Mouse (Mus musculus) lung, adult 2 months (tissue): ENCODE data around the gene Frrs1l. TPM values are rescaled to one million over a fixed set of nuclear protein-coding genes. Genes with fewer than 3 reads are reported as not detected.

Experiments used
- DNase-seq: peaks from one replicate; pipeline ENCODE4 v3.0.0; 2022
- H3K4me1 ChIP-seq: fragments of 200-500 bp; 2 replicates; pipeline ENCODE4 v1.6.1; 2011; ENCODE audit warnings: low read length; ENCODE audit not compliant: control insufficient read depth, insufficient read depth
- H3K4me3 ChIP-seq: fragments of 200-500 bp; replicated peaks from 2 replicates; pipeline ENCODE3; 2011; ENCODE audit warnings: low read depth, mild to moderate bottlenecking, control low read depth, low read length; ENCODE audit errors: extremely low read depth
- CTCF ChIP-seq: fragments of 200-500 bp; IDR thresholded peaks from 2 replicates; pipeline ENCODE4 v1.5.1; 2011; ENCODE audit warnings: mild to moderate bottlenecking, low read length, control low read depth; ENCODE audit not compliant: insufficient read depth
- POLR2A ChIP-seq: fragments of 200-500 bp; IDR thresholded peaks from 2 replicates; pipeline ENCODE4 v1.6.1; 2011; ENCODE audit warnings: low read depth, mild to moderate bottlenecking, control low read depth, low read length, borderline replicate concordance; ENCODE audit errors: extremely low read depth
- WGBS: fragments of 180-500 bp; shearing (Covaris S2); methylation state at CpG from one replicate; pipeline ENCODE4 v1.1.7; 2018; 5-methylcytosine and 5-hydroxymethylcytosine counted together
- polyA plus RNA-seq: library from polyadenylated mRNA; depleted of rRNA; stranded (reverse); fragments of >200 nt; gene quantifications from 2 replicates; pipeline ENCODE4 v1.2.3, GENCODE M21; 2012

Gene Frrs1l
- polyA plus RNA-seq, 1 experiment: 0.04 TPM

GRCm38 (mm10) chr4:56946641-56947640 is 43.2 kb downstream of the Frrs1l start, which contains the start of gene Tmem245:
Gene Tmem245 (minus strand): TSS chr4:56947437.
- DNase-seq: peak; percentile 88
- under 1% methylated on average over 107 of the region's 107 CpGs for WGBS
- Histone ChIP-seq H3K4me3 (peak within 1 kb of the TSS; percentile 81), H3K4me1 (no peaks in the 10 kb centered on the region)
- TF ChIP-seq POLR2A (peak; percentile 61; the same call in 1 of the 2 replicates), CTCF (no peak)

- peak overlapping the region; percentile 81 for H3K4me3 ChIP-seq
- DNase-seq: no peak
- WGBS: 2% methylated on average over 14 of the region's 14 CpGs
- TF ChIP-seq POLR2A: no peak
- no peak for TF ChIP-seq CTCF
- no peaks in the 10 kb centered on the region for H3K4me1 ChIP-seq
Observed at GRCm38 (mm10) chr4:56946180-56946579, 44.0 kb downstream of the Frrs1l start.

- Histone ChIP-seq H3K4me1 (no peaks in the 10 kb centered on the region; the same call in none of the 2 replicates), H3K4me3 (no peak overlapping the region)
- DNase-seq: no peak
- no peak for TF ChIP-seq POLR2A
- 38% methylated on average over 4 of the region's 4 CpGs for WGBS
Observed at GRCm38 (mm10) chr4:56944286-56944685, 45.9 kb downstream of the Frrs1l start.

GRCm38 (mm10) chr4:56943258-56943657 is 46.9 kb downstream of the Frrs1l start:
- Histone ChIP-seq H3K4me3 (no peak overlapping the region), H3K4me1 (no peaks in the 10 kb centered on the region; the same call in none of the 2 replicates)
- WGBS: 61% methylated on average over 1 of the region's 1 CpGs
- TF ChIP-seq CTCF (no peak), POLR2A (no peak)
- peak; percentile 65 for DNase-seq

- no peak for DNase-seq
- Histone ChIP-seq H3K4me3 (no peak overlapping the region), H3K4me1 (no peaks in the 10 kb centered on the region; the same call in none of the 2 replicates)
- WGBS: 69% methylated on average over 1 of the region's 1 CpGs
- no peak for TF ChIP-seq POLR2A
- TF ChIP-seq CTCF: no peak
Observed at GRCm38 (mm10) chr4:56942567-56942966, 47.6 kb downstream of the Frrs1l start.

- WGBS: 87% methylated on average over 4 of the region's 4 CpGs
- TF ChIP-seq POLR2A: no peak
- TF ChIP-seq CTCF: no peak
- no peak overlapping the region for H3K4me3 ChIP-seq
- peaks cover 8% of the 10 kb centered on the region for H3K4me1 ChIP-seq
- no peak for DNase-seq
Observed at GRCm38 (mm10) chr4:56941481-56941880, 48.7 kb downstream of the Frrs1l start.

- TF ChIP-seq CTCF: no peak
- TF ChIP-seq POLR2A: no peak
- 16% methylated on average over 6 of the region's 6 CpGs for WGBS
- no peak for DNase-seq
- Histone ChIP-seq H3K4me3 (no peak overlapping the region), H3K4me1 (peaks cover 11% of the 10 kb centered on the region)
Observed at GRCm38 (mm10) chr4:56937136-56937535, 53.1 kb downstream of the Frrs1l start.

- no CpG with 5 or more reads among the region's 1 CpGs for WGBS
Observed at GRCm38 (mm10) chr4:56935327-56935726, 54.9 kb downstream of the Frrs1l start.

GRCm38 (mm10) chr4:56933154-56933553 is 57.0 kb downstream of the Frrs1l start:
- Histone ChIP-seq H3K4me1 (peaks cover 25% of the 10 kb centered on the region), H3K4me3 (no peak overlapping the region)
- DNase-seq: no peak
- TF ChIP-seq POLR2A (no peak), CTCF (no peak)
- 92% methylated on average over 4 of the region's 4 CpGs for WGBS

More at GRCm38 (mm10) chr4:56935327-56935726, 54.9 kb downstream of the Frrs1l start:
- Histone ChIP-seq H3K4me3 (no peak overlapping the region), H3K4me1 (peaks cover 12% of the 10 kb centered on the region)
- TF ChIP-seq POLR2A (no peak), CTCF (no peak)
- DNase-seq: no peak

GRCm38 (mm10) chr4:56932096-56932495 is 58.1 kb downstream of the Frrs1l start:
- peaks cover 22% of the 10 kb centered on the region for H3K4me1 ChIP-seq
- WGBS: 68% methylated on average over 7 of the region's 7 CpGs
- TF ChIP-seq CTCF (no peak), POLR2A (no peak)
- DNase-seq: no peak
- no peak overlapping the region for H3K4me3 ChIP-seq
